Mouse (Mus musculus) bone marrow, adult 2 months (tissue): ENCODE results near the gene Dct.

Source experiments
- CTCF ChIP-seq: fragments of 200-500 bp; IDR thresholded peaks from 2 replicates; pipeline ENCODE4 v1.5.1; 2011; ENCODE audit warnings: low read length, control low read depth; ENCODE audit not compliant: control insufficient read depth, insufficient read depth
- POLR2A ChIP-seq: fragments of 200-500 bp; IDR thresholded peaks from 2 replicates; pipeline ENCODE4 v1.6.1; 2011; ENCODE audit warnings: low read depth, mild to moderate bottlenecking, control low read depth, low read length, borderline replicate concordance; ENCODE audit not compliant: control insufficient read depth

- TF ChIP-seq CTCF: no peak
- TF ChIP-seq POLR2A: no peak
Observed at GRCm38 (mm10) chr14:118083851-118084250, 31.8 kb upstream of the Dct start.
